In genomic region chr7:108950762-108951331, GRCm38 (mm10) we compare ENCODE assay signal across 9 mouse cellular contexts. TPM values are rescaled to one million over a fixed set of nuclear protein-coding genes. Genes with fewer than 3 reads are reported as not detected.
DNase-seq lines count a peak whose midpoint lies in the region; ATAC-seq and TF ChIP-seq lines count a peak whose summit lies in the region.
"Had no signal": no experiment of that assay in that cellular context is flagged by ENCODE, and none has a peak within 500 bp of the region (broad histone marks: within the 10 kb centered on the region; RNA-seq: fewer than 3 reads in every experiment).

No protein-coding gene starts in this region.

- ATAC-seq in neural tube, embryonic 14.5 days (ENCODE audit: low read depth) = peak; percentile 58
- no peak for ATAC-seq in erythroid progenitor cell, adult 5-6 weeks (replicated peaks; ENCODE audit: low FRiP score, poor library complexity, severe bottlenecking)

- peak overlapping the region; percentile 85 for H3K4me2 ChIP-seq in neural tube, embryonic 14.5 days (ENCODE audit: low read depth, low read length)

- H3K4me1 ChIP-seq in ES-Bruce4 (ENCODE audit: control insufficient read depth, insufficient read depth, low read length) = no peaks in the 10 kb centered on the region
- H3K4me1 ChIP-seq in hindbrain, embryonic 10.5 days (replicated peaks) = peaks cover 26% of the 10 kb centered on the region
- no peaks in the 10 kb centered on the region for H3K4me1 ChIP-seq in neural tube, embryonic 14.5 days (ENCODE audit: control insufficient read depth, insufficient read depth, low read length)

- peaks cover 6% of the 10 kb centered on the region; the same call in 1 of the 2 replicates for H3K27me3 ChIP-seq in ES-Bruce4 (ENCODE audit: control insufficient read depth, insufficient read depth, low read length, poor library complexity, severe bottlenecking)
- H3K27me3 ChIP-seq in hindbrain, embryonic 10.5 days (ENCODE audit: insufficient read depth, poor library complexity, severe bottlenecking) = peaks cover 54% of the 10 kb centered on the region
- H3K27me3 ChIP-seq in neural tube, embryonic 14.5 days (ENCODE audit: control insufficient read depth, insufficient read depth, low read length) = peaks cover 2% of the 10 kb centered on the region; the same call in 1 of the 2 replicates

- 0 out of 2 replicates have a peak, but pooled peaks cover under 1% of the 10 kb centered on the region for H3K36me3 ChIP-seq in ES-Bruce4 (ENCODE audit: control insufficient read depth, insufficient read depth, low read length, poor library complexity, severe bottlenecking)
- H3K36me3 ChIP-seq in hindbrain, embryonic 10.5 days = peaks cover 10% of the 10 kb centered on the region; the same call in 1 of the 2 replicates
- H3K36me3 ChIP-seq in neural tube, embryonic 14.5 days (ENCODE audit: control insufficient read depth, insufficient read depth, low read length) = 0 out of 2 replicates have a peak, but pooled peaks cover 1% of the 10 kb centered on the region

- TF ChIP-seq POLR2A in ES-Bruce4 (IDR thresholded peaks at IDR 0.05; ENCODE audit: insufficient read depth, low read length) = no peak

- H3K9me3 ChIP-seq in ES-Bruce4 (replicated peaks; ENCODE audit: control insufficient read depth, insufficient read depth, low read length, poor library complexity, severe bottlenecking) = no peaks in the 10 kb centered on the region
- H3K9me3 ChIP-seq in hindbrain, embryonic 10.5 days = no peaks in the 10 kb centered on the region
- no peaks in the 10 kb centered on the region for H3K9me3 ChIP-seq in neural tube, embryonic 14.5 days (ENCODE audit: control insufficient read depth, low read length)

- TF ChIP-seq CTCF in gastrocnemius, adult 2 months (IDR thresholded peaks at IDR 0.05) = no peak
- no peak for TF ChIP-seq CTCF in ES-Bruce4 (IDR thresholded peaks at IDR 0.05; ENCODE audit: low read depth, low read length)

- under 1% methylated on average over 52 of the region's 52 CpGs for WGBS in hindbrain, embryonic 10.5 days
- WGBS in neural tube, embryonic 14.5 days = under 1% methylated on average over 51 of the region's 52 CpGs

- H3K4me3 ChIP-seq in gastrocnemius, adult 2 months = peak overlapping the region; percentile 73
- H3K4me3 ChIP-seq in ES-Bruce4 (ENCODE audit: low read depth, low read length) = peak overlapping the region; percentile 73
- H3K4me3 ChIP-seq in hindbrain, embryonic 10.5 days = peak overlapping the region; percentile 67
- peak overlapping the region; percentile 60 for H3K4me3 ChIP-seq in neural tube, embryonic 14.5 days (ENCODE audit: low read depth, low read length)
- H3K4me3 ChIP-seq: erythroblast, embryonic 14.5 days had no signal

- DNase-seq in gastrocnemius, adult 2 months = no peak
- DNase-seq in gastrocnemius, postnatal 14 days = no peak
- peak; percentile 50 for DNase-seq in embryo, embryonic 9.5 days (ENCODE audit: extremely low spot score)
- peak; percentile 57 for DNase-seq in hindbrain, embryonic 10.5 days (ENCODE audit: low spot score)
- peak; percentile 80 to 87 for DNase-seq in left cerebral cortex, postnatal 25 days (ENCODE audit: low spot score in 2 of 2)

- H3K27ac ChIP-seq in gastrocnemius, adult 2 months = no peak overlapping the region
- H3K27ac ChIP-seq in ES-Bruce4 (ENCODE audit: insufficient read depth, low read length) = no peak overlapping the region
- 0 out of 2 replicates have a peak overlapping the region, but pooled peaks have one; percentile 25 for H3K27ac ChIP-seq in hindbrain, embryonic 10.5 days
- peak overlapping the region; percentile 69 for H3K27ac ChIP-seq in neural tube, embryonic 14.5 days (ENCODE audit: low read depth, low read length)

- TF ChIP-seq EP300 in ES-Bruce4 (IDR thresholded peaks at IDR 0.05; ENCODE audit: insufficient read depth, low read depth, low read length) = no peak

- intact Hi-C loops in gastrocnemius, adult 2 months (cut with DNase I) = no loop called here
- intact Hi-C loops in gastrocnemius, postnatal 14 days (cut with DNase I; ENCODE audit: low total_unique reads) = no loop called here
- intact Hi-C loops in left cerebral cortex, postnatal 25 days (cut with DNase I) = loop anchor here (2.0 to 10.0 kb wide), 2 partner anchors 76 to 484 kb away; partner anchors contain the start of gene Stk33

- peak overlapping the region; percentile 35 for H3K9ac ChIP-seq in ES-Bruce4 (ENCODE audit: low read depth, poor library complexity, severe bottlenecking)
- peak overlapping the region; percentile 59 for H3K9ac ChIP-seq in neural tube, embryonic 14.5 days (replicated peaks; ENCODE audit: low read depth, low read length)

RNA-seq across cellular contexts. Expression of gene Tub, which starts 0.7 kb away (rescaled TPM):
- total RNA-seq in gastrocnemius, adult 2 months (2021) = under 1 TPM; 0.41 to 0.67 TPM
- total RNA-seq in gastrocnemius, postnatal 14 days (2021) = 1 to 10 TPM in 1 of 2 experiments, under 1 TPM in 1; 0.89 to 1.3 TPM
- 3.2 and 3.8 TPM in 2 replicates for polyA plus RNA-seq in ES-Bruce4 (2011; ENCODE audit: insufficient read depth, insufficient read length, low read depth, missing spikeins)
- 5.7 and 11.0 TPM in 2 replicates for polyA plus RNA-seq in hindbrain, embryonic 10.5 days (2016; fragmentation: Nextera tagmentation; extraction: Ambion mirVana)
- 100 to 1,000 TPM; 119 to 128 TPM for total RNA-seq in left cerebral cortex, postnatal 25 days (2021)
- polyA plus RNA-seq in neural tube, embryonic 14.5 days (2014; fragmentation: Nextera tagmentation; extraction: Ambion mirVana) = 38.4 and 50.3 TPM in 2 replicates
- not detected in 2 replicates for total RNA-seq in erythroid progenitor cell, adult 5-6 weeks (2015; ENCODE audit: low replicate concordance)
- total RNA-seq in erythroid progenitor cell, adult 5-6 weeks (2017; ENCODE audit: low replicate concordance) = 0.64 TPM in 1 of 2 replicates, not detected in the other
- polyA plus RNA-seq: erythroblast, embryonic 14.5 days had no signal

RNA-seq across cellular contexts. Expression of gene Eif3f, which starts 16.6 kb away (rescaled TPM):
- 100 to 1,000 TPM; 122 to 125 TPM for total RNA-seq in gastrocnemius, adult 2 months (2021)
- total RNA-seq in gastrocnemius, postnatal 14 days (2021) = 100 to 1,000 TPM in 1 of 2 experiments, 10 to 100 TPM in 1; 98.1 to 105 TPM
- polyA plus RNA-seq in ES-Bruce4 (2011; ENCODE audit: insufficient read depth, insufficient read length, low read depth, missing spikeins) = 223 and 235 TPM in 2 replicates
- polyA plus RNA-seq in hindbrain, embryonic 10.5 days (2016; fragmentation: Nextera tagmentation; extraction: Ambion mirVana) = 77.2 and 84.5 TPM in 2 replicates
- total RNA-seq in left cerebral cortex, postnatal 25 days (2021) = 10 to 100 TPM; 77.7 to 82.0 TPM
- 81.2 and 84.4 TPM in 2 replicates for polyA plus RNA-seq in neural tube, embryonic 14.5 days (2014; fragmentation: Nextera tagmentation; extraction: Ambion mirVana)
- 51.1 and 68.1 TPM in 2 replicates for total RNA-seq in erythroid progenitor cell, adult 5-6 weeks (2015; ENCODE audit: low replicate concordance)
- 25.4 and 26.3 TPM in 2 replicates for total RNA-seq in erythroid progenitor cell, adult 5-6 weeks (2017; ENCODE audit: low replicate concordance)

RNA-seq across cellular contexts. Expression of gene Nlrp10, which starts 20.9 kb away (rescaled TPM):
- 1 to 10 TPM; 2.3 to 2.5 TPM for total RNA-seq in gastrocnemius, adult 2 months (2021)
- total RNA-seq in gastrocnemius, postnatal 14 days (2021) = under 1 TPM; 0.66 to 0.70 TPM
- not detected in 2 replicates for polyA plus RNA-seq in ES-Bruce4 (2011; ENCODE audit: insufficient read depth, insufficient read length, low read depth, missing spikeins)
- polyA plus RNA-seq in hindbrain, embryonic 10.5 days (2016; fragmentation: Nextera tagmentation; extraction: Ambion mirVana) = 0.15 TPM in 1 of 2 replicates, not detected in the other
- under 1 TPM; 0.48 to 0.71 TPM for total RNA-seq in left cerebral cortex, postnatal 25 days (2021)
- polyA plus RNA-seq in neural tube, embryonic 14.5 days (2014; fragmentation: Nextera tagmentation; extraction: Ambion mirVana) = 0.05 TPM in 1 of 2 replicates, not detected in the other
- total RNA-seq in erythroid progenitor cell, adult 5-6 weeks (2015; ENCODE audit: low replicate concordance) = 0.36 TPM in 1 of 2 replicates, not detected in the other
- not detected in 2 replicates for total RNA-seq in erythroid progenitor cell, adult 5-6 weeks (2017; ENCODE audit: low replicate concordance)
- polyA plus RNA-seq: erythroblast, embryonic 14.5 days had no signal

RNA-seq across cellular contexts. Expression of gene Olfr519, which starts 56.6 kb away (rescaled TPM):
- total RNA-seq in gastrocnemius, adult 2 months (2021) = not detected
- total RNA-seq in gastrocnemius, postnatal 14 days (2021) = not detected
- not detected in 2 replicates for polyA plus RNA-seq in ES-Bruce4 (2011; ENCODE audit: insufficient read depth, insufficient read length, low read depth, missing spikeins)
- not detected in 2 replicates for polyA plus RNA-seq in hindbrain, embryonic 10.5 days (2016; fragmentation: Nextera tagmentation; extraction: Ambion mirVana)
- not detected for total RNA-seq in left cerebral cortex, postnatal 25 days (2021)
- not detected in 2 replicates for polyA plus RNA-seq in neural tube, embryonic 14.5 days (2014; fragmentation: Nextera tagmentation; extraction: Ambion mirVana)
- not detected in 2 replicates for total RNA-seq in erythroid progenitor cell, adult 5-6 weeks (2015; ENCODE audit: low replicate concordance)
- total RNA-seq in erythroid progenitor cell, adult 5-6 weeks (2017; ENCODE audit: low replicate concordance) = not detected in 2 replicates
- polyA plus RNA-seq: erythroblast, embryonic 14.5 days had no signal

Comparison
In these comparisons a context has a peak if more than half of its experiments do, and no peak if none do; other contexts are left out.
1. DNase-seq: peak in embryo, embryonic 9.5 days (single experiment), hindbrain, embryonic 10.5 days (single experiment) and left cerebral cortex, postnatal 25 days (2 of 2); none in gastrocnemius, adult 2 months (single experiment) and gastrocnemius, postnatal 14 days (single experiment).
2. H3K27ac ChIP-seq: peak in hindbrain, embryonic 10.5 days (single experiment) and neural tube, embryonic 14.5 days (single experiment); none in gastrocnemius, adult 2 months (single experiment) and ES-Bruce4 (single experiment).
3. RNA of gene Tub, which starts 0.7 kb away (total RNA-seq): 119 to 128 TPM in left cerebral cortex, postnatal 25 days; 0.89 to 1.3 TPM in gastrocnemius, postnatal 14 days, 0.41 to 0.67 TPM in gastrocnemius, adult 2 months and 0.64 TPM in erythroid progenitor cell, adult 5-6 weeks; every median in the first group is over 10 times any median in the second.
4. Peak in every context shown above with its lines, with median percentiles within 50 percentile points of each other: H3K4me3 ChIP-seq.